Comparison of ENCODE assay signal across 24 mouse cellular contexts in the genomic region with DNA sequence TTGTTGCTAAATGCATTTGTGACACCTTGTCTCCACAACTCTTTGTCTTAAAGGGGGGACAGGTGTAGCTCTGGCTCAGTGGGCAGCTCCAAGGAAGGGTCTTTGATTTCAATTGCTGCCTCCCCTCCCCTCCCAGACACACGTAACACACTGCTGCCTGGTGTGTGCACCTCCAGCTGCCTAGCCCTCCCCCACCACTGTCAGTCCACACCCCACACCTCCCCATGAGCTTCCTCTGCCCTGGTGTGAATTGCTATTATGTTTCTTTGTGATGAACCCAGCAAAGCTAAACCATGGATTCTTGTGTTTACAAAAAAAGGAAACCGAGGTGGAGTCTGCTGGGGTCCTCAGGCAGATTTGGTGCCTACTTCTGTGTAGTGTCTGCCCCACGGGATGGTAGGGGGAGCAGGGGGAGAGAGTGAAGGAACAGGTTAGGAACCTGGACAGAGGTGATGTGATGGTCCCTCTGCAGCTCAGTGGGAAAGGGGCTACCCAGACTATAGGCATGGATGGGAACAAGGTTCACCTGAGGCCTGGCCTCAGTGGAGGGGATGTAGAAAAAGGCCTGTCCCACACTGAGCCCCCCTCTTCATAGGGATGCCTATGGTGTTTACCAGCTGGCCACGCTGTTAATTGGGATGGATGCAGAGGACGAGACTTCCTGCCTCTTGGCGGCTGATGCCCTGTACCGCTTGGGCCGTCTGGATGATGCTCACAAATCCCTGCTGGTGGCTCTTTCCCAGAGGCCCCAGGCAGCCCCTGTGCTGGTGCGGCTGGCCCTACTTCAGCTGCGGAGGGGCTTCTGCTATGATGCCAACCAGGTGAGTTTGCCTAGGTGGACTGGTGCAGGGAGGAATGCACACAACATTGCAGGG. TPM values are rescaled to one million over a fixed set of nuclear protein-coding genes. Genes with fewer than 3 reads are reported as not detected.
A peak's percentile ranks its signal among the peaks of the same experiment; 100 is the strongest.
DNase-seq lines count a peak whose midpoint lies in the region; ATAC-seq lines count a peak whose summit lies in the region.
"Had no signal": no experiment of that assay in that cellular context is flagged by ENCODE, and none has a peak within 500 bp of the region (broad histone marks: within the 10 kb centered on the region; RNA-seq: fewer than 3 reads in every experiment).

No protein-coding gene starts in this region.

- H3K4me1 ChIP-seq in midbrain, embryonic 11.5 days (ENCODE audit: control insufficient read depth, insufficient read depth, low read length), result peaks cover 3% of the 10 kb centered on the region
- H3K4me1 ChIP-seq in midbrain, embryonic 16.5 days (ENCODE audit: control insufficient read depth, insufficient read depth, low read length), result peaks cover 5% of the 10 kb centered on the region
- H3K4me1 ChIP-seq: embryonic facial prominence, embryonic 12.5 days had no signal

- ATAC-seq in midbrain, embryonic 11.5 days (ENCODE audit: low FRiP score), result no peak
- no peak for ATAC-seq in midbrain, embryonic 16.5 days
- ATAC-seq: activated CD4-positive, CD25-positive, alpha-beta regulatory T cell, adult 4 months; forebrain, embryonic 14.5 days; forebrain, postnatal 0 days; intestine, postnatal 0 days had no signal

- intact Hi-C loops in heart, postnatal 25 days (cut with DNase I), result no loop called here

- no peak overlapping the region for H3K9ac ChIP-seq in midbrain, embryonic 11.5 days (ENCODE audit: low read length)
- no peak overlapping the region for H3K9ac ChIP-seq in midbrain, embryonic 16.5 days (ENCODE audit: low read depth, low read length)
- H3K9ac ChIP-seq: embryonic facial prominence, embryonic 12.5 days; embryonic facial prominence, embryonic 15.5 days; forebrain, postnatal 0 days; hindbrain, embryonic 15.5 days had no signal

- no peaks in the 10 kb centered on the region for H3K36me3 ChIP-seq in midbrain, embryonic 11.5 days (ENCODE audit: control insufficient read depth, insufficient read depth, low read length)
- no peaks in the 10 kb centered on the region for H3K36me3 ChIP-seq in midbrain, embryonic 16.5 days (ENCODE audit: control insufficient read depth, insufficient read depth, low read length)
- H3K36me3 ChIP-seq: embryonic facial prominence, embryonic 12.5 days; embryonic facial prominence, embryonic 15.5 days; heart, embryonic 13.5 days; hindbrain, embryonic 15.5 days had no signal

- peaks cover 24% of the 10 kb centered on the region for H3K27me3 ChIP-seq in midbrain, embryonic 11.5 days (ENCODE audit: control insufficient read depth, insufficient read depth, low read length)
- H3K27me3 ChIP-seq in midbrain, embryonic 16.5 days (ENCODE audit: control insufficient read depth, insufficient read depth, low read depth, low read length), result no peaks in the 10 kb centered on the region; the same call in 1 of the 2 replicates

- no peak overlapping the region for H3K27ac ChIP-seq in midbrain, embryonic 11.5 days (ENCODE audit: low read depth, low read length)
- H3K27ac ChIP-seq in midbrain, embryonic 16.5 days (ENCODE audit: low read length), result no peak overlapping the region
- H3K27ac ChIP-seq: embryonic facial prominence, embryonic 12.5 days; embryonic facial prominence, embryonic 15.5 days; gastrocnemius, adult 2 months; heart, embryonic 13.5 days had no signal

- peak; percentile 24 for DNase-seq in cerebellum, adult 11 months
- no peak for DNase-seq in cerebellum, postnatal 14 days
- DNase-seq in heart, adult 11 months, result peak; percentile 86
- DNase-seq in heart, postnatal 25 days (ENCODE audit: low spot score), result no peak
- peak; percentile 41 for DNase-seq in midbrain, embryonic 11.5 days (ENCODE audit: low spot score, missing footprints)
- DNase-seq in thymus, adult 18-20 months, result no peak
- no peak for DNase-seq in layer of hippocampus, postnatal 36 days
- DNase-seq: adrenal gland, adult 8-10 months; adrenal gland, postnatal 25 days; forebrain, postnatal 0 days; gastrocnemius, adult 2 months; gastrocnemius, postnatal 14 days; heart, adult 18-20 months; heart, postnatal 14 days had no signal

- WGBS in midbrain, embryonic 11.5 days, result 77% methylated on average over 10 of the region's 10 CpGs
- 83% methylated on average over 10 of the region's 10 CpGs for WGBS in midbrain, embryonic 16.5 days

- no peaks in the 10 kb centered on the region for H3K9me3 ChIP-seq in midbrain, embryonic 11.5 days (ENCODE audit: control insufficient read depth, low read length)
- H3K9me3 ChIP-seq in midbrain, embryonic 16.5 days (replicated peaks; ENCODE audit: control insufficient read depth, low read length, poor library complexity, severe bottlenecking), result no peaks in the 10 kb centered on the region
- H3K9me3 ChIP-seq: embryonic facial prominence, embryonic 12.5 days; embryonic facial prominence, embryonic 15.5 days; hindbrain, embryonic 15.5 days had no signal

- no peak overlapping the region for H3K4me2 ChIP-seq in midbrain, embryonic 11.5 days
- H3K4me2 ChIP-seq in midbrain, embryonic 16.5 days (ENCODE audit: low read length), result no peak overlapping the region

- H3K4me3 ChIP-seq in midbrain, embryonic 11.5 days (ENCODE audit: low read depth, low read length), result no peak overlapping the region
- H3K4me3 ChIP-seq in midbrain, embryonic 16.5 days (ENCODE audit: low read depth, low read length), result no peak overlapping the region

RNA-seq across cellular contexts. Expression of a gene that starts 11.8 kb away (rescaled TPM):
- under 1 TPM; 0.20 to 0.39 TPM for total RNA-seq in heart, postnatal 25 days (2021)
- polyA plus RNA-seq in midbrain, embryonic 11.5 days (2014; fragmentation: Nextera tagmentation; extraction: Ambion mirVana), result 0.29 and 0.56 TPM in 2 replicates
- 0.31 and 0.98 TPM in 2 replicates for polyA plus RNA-seq in midbrain, embryonic 16.5 days (2015; fragmentation: Nextera tagmentation; extraction: Ambion mirVana)
- total RNA-seq in layer of hippocampus, postnatal 36 days (2021), result under 1 TPM; 0.15 to 0.40 TPM
- total RNA-seq: common myeloid progenitor, adult 5-6 weeks; gastrocnemius, adult 2 months had no signal
- polyA plus RNA-seq: activated CD4-positive, CD25-positive, alpha-beta regulatory T cell, adult 4 months; intestine, embryonic 14.5 days had no signal

RNA-seq across cellular contexts. Expression of a gene that starts 20.3 kb away (rescaled TPM):
- total RNA-seq in heart, postnatal 25 days (2021), result under 1 TPM in 1 of 2 experiments, not detected in 1; 0.17 TPM
- 0.25 and 0.31 TPM in 2 replicates for polyA plus RNA-seq in midbrain, embryonic 11.5 days (2014; fragmentation: Nextera tagmentation; extraction: Ambion mirVana)
- 1.5 and 2.9 TPM in 2 replicates for polyA plus RNA-seq in midbrain, embryonic 16.5 days (2015; fragmentation: Nextera tagmentation; extraction: Ambion mirVana)
- total RNA-seq in layer of hippocampus, postnatal 36 days (2021), result 1 to 10 TPM; 2.1 to 2.7 TPM
- total RNA-seq: common myeloid progenitor, adult 5-6 weeks; gastrocnemius, adult 2 months; gastrocnemius, postnatal 14 days had no signal
- polyA plus RNA-seq: activated CD4-positive, CD25-positive, alpha-beta regulatory T cell, adult 4 months; intestine, postnatal 0 days had no signal

RNA-seq across cellular contexts. Expression of a gene that starts 41.3 kb away (rescaled TPM):
- total RNA-seq in heart, postnatal 25 days (2021), result 10 to 100 TPM; 74.4 to 76.2 TPM
- polyA plus RNA-seq in midbrain, embryonic 11.5 days (2014; fragmentation: Nextera tagmentation; extraction: Ambion mirVana), result 39.6 and 41.8 TPM in 2 replicates
- polyA plus RNA-seq in midbrain, embryonic 16.5 days (2015; fragmentation: Nextera tagmentation; extraction: Ambion mirVana), result 59.3 and 64.5 TPM in 2 replicates
- total RNA-seq in layer of hippocampus, postnatal 36 days (2021), result 10 to 100 TPM; 40.4 to 45.9 TPM

Comparison
In these comparisons a context has a peak if more than half of its experiments do, and no peak if none do; other contexts are left out.
1. DNase-seq: peak in cerebellum, adult 11 months (single experiment), heart, adult 11 months (single experiment) and midbrain, embryonic 11.5 days (single experiment); none in cerebellum, postnatal 14 days (0 of 2), heart, postnatal 25 days (single experiment), thymus, adult 18-20 months (0 of 2) and layer of hippocampus, postnatal 36 days (0 of 2).